Mouse (Mus musculus) olfactory bulb, adult 2 months (tissue): ENCODE results near the gene CN725425.

Experiments used
- CTCF ChIP-seq: fragments of 200-500 bp; IDR thresholded peaks from 2 replicates; pipeline ENCODE4 v1.5.1; 2012; ENCODE audit warnings: low read depth, mild to moderate bottlenecking, low read length, moderate library complexity; ENCODE audit not compliant: insufficient read depth
- POLR2A ChIP-seq: fragments of 200-500 bp; IDR thresholded peaks from 2 replicates; pipeline ENCODE4 v1.6.1; 2012; ENCODE audit warnings: mild to moderate bottlenecking, low read depth, low read length, moderate library complexity; ENCODE audit not compliant: insufficient read depth

GRCm38 (mm10) chr15:91190026-91190425 is 9.3 kb upstream of the CN725425 start:
- TF ChIP-seq POLR2A (no peak), CTCF (no peak)
